Mouse (Mus musculus) forebrain, embryonic 15.5 days (tissue): ENCODE results near the gene Capns1. TPM values are rescaled to one million over a fixed set of nuclear protein-coding genes. Genes with fewer than 3 reads are reported as not detected.

Source experiments
- ATAC-seq: fragments of 200-750 bp; cut with Nextera tagmentation; replicated peaks from 2 replicates; pipeline ENCODE4 v1.8.0; 2017; ENCODE audit warnings: mild to moderate bottlenecking, moderate TSS enrichment, moderate library complexity
- H3K27ac ChIP-seq: fragments of 300-500 bp; sonication (generic); replicated peaks from 2 replicates; pipeline ENCODE4 v1.5.1; 2015; ENCODE audit warnings: mild to moderate bottlenecking, inconsistent platforms
- H3K27me3 ChIP-seq: fragments of 300-500 bp; sonication (generic); 2 replicates; pipeline ENCODE4 v1.6.1; 2015; ENCODE audit warnings: inconsistent platforms
- H3K36me3 ChIP-seq: fragments of 300-500 bp; sonication (generic); 2 replicates; pipeline ENCODE4 v1.6.1; 2015; ENCODE audit warnings: mild to moderate bottlenecking, inconsistent platforms
- H3K4me1 ChIP-seq: fragments of 300-500 bp; sonication (generic); 2 replicates; pipeline ENCODE4 v1.6.1; 2015; ENCODE audit warnings: inconsistent platforms
- H3K4me2 ChIP-seq: fragments of 300-500 bp; sonication (generic); replicated peaks from 2 replicates; pipeline ENCODE4 v1.6.1; 2015; ENCODE audit warnings: mild to moderate bottlenecking, inconsistent platforms
- H3K4me3 ChIP-seq: fragments of 300-500 bp; sonication (generic); 2 replicates; pipeline ENCODE4 v1.5.1; 2015; ENCODE audit warnings: mild to moderate bottlenecking, inconsistent platforms
- H3K9ac ChIP-seq: fragments of 300-500 bp; sonication (generic); replicated peaks from 2 replicates; pipeline ENCODE4 v1.6.1; 2015; ENCODE audit warnings: mild to moderate bottlenecking, inconsistent platforms
- H3K9me3 ChIP-seq: fragments of 300-500 bp; sonication (generic); 2 replicates; pipeline ENCODE4 v1.6.1; 2016; ENCODE audit warnings: inconsistent platforms
- WGBS: fragments of 180-500 bp; shearing (Covaris S2); methylation state at CpG from one replicate; pipeline ENCODE4 v1.1.7; 2015; ENCODE audit warnings: mixed read lengths; 5-methylcytosine and 5-hydroxymethylcytosine counted together
- polyA plus RNA-seq: library from polyadenylated mRNA; unstranded; fragments of >200 nt; fragmentation: Nextera tagmentation; extraction: Ambion mirVana; gene quantifications from 2 replicates; pipeline ENCODE4 v1.2.1, GENCODE M21; 2015

Gene Capns1
- polyA plus RNA-seq, 1 experiment from 2014 or later, result 67.8 TPM

- Histone ChIP-seq H3K9me3 (no peaks in the 10 kb centered on the region), H3K9ac (no peak overlapping the region), H3K36me3 (no peaks in the 10 kb centered on the region), H3K27ac (no peak overlapping the region), H3K4me2 (no peak overlapping the region), H3K4me1 (peaks cover 9% of the 10 kb centered on the region), H3K4me3 (no peak overlapping the region), H3K27me3 (no peaks in the 10 kb centered on the region)
- no peak for ATAC-seq
- 83% methylated on average over 5 of the region's 5 CpGs for WGBS
Measured at GRCm38 (mm10) chr7:30200200-30200599, 1.6 kb upstream of the Capns1 start.

- WGBS, result 83% methylated on average over 18 of the region's 18 CpGs
- no peak overlapping the region for H3K4me2 ChIP-seq
- no peak overlapping the region for H3K9ac ChIP-seq
- H3K4me1 ChIP-seq, result peaks cover 12% of the 10 kb centered on the region
- no peak overlapping the region for H3K4me3 ChIP-seq
- no peak for ATAC-seq
- no peaks in the 10 kb centered on the region for H3K27me3 ChIP-seq
- no peak overlapping the region for H3K27ac ChIP-seq
- no peaks in the 10 kb centered on the region for H3K36me3 ChIP-seq
- H3K9me3 ChIP-seq, result no peaks in the 10 kb centered on the region
Measured at GRCm38 (mm10) chr7:30199498-30200139, 1.0 kb upstream of the Capns1 start.

GRCm38 (mm10) chr7:30197592-30198129 is 950 bp downstream of the Capns1 start:
- WGBS, result 75% methylated on average over 5 of the region's 5 CpGs
- H3K36me3 ChIP-seq, result no peaks in the 10 kb centered on the region
- no peak overlapping the region for H3K9ac ChIP-seq
- no peak for ATAC-seq
- no peak overlapping the region for H3K4me2 ChIP-seq
- peaks cover 22% of the 10 kb centered on the region for H3K4me1 ChIP-seq
- no peaks in the 10 kb centered on the region for H3K9me3 ChIP-seq
- no peaks in the 10 kb centered on the region for H3K27me3 ChIP-seq
- H3K27ac ChIP-seq, result no peak overlapping the region
- no peak overlapping the region for H3K4me3 ChIP-seq

- peaks cover 26% of the 10 kb centered on the region for H3K4me1 ChIP-seq
- H3K36me3 ChIP-seq, result peaks cover 11% of the 10 kb centered on the region
- 94% methylated on average over 6 of the region's 6 CpGs for WGBS
- H3K27me3 ChIP-seq, result no peaks in the 10 kb centered on the region
- no peak overlapping the region for H3K9ac ChIP-seq
- no peak overlapping the region for H3K4me3 ChIP-seq
- ATAC-seq, result no peak
- H3K4me2 ChIP-seq, result no peak overlapping the region
- no peak overlapping the region for H3K27ac ChIP-seq
- no peaks in the 10 kb centered on the region for H3K9me3 ChIP-seq
Measured at GRCm38 (mm10) chr7:30196171-30196570, 2.4 kb downstream of the Capns1 start.

GRCm38 (mm10) chr7:30195461-30195860 is 3.1 kb downstream of the Capns1 start:
- peak overlapping the region; percentile 70 for H3K9ac ChIP-seq

GRCm38 (mm10) chr7:30194884-30195283 is 3.7 kb downstream of the Capns1 start:
- peak overlapping the region; percentile 77 for H3K27ac ChIP-seq
- peak overlapping the region; percentile 70 for H3K9ac ChIP-seq
- ATAC-seq, result peak; percentile 90
- H3K4me3 ChIP-seq, result peak overlapping the region; percentile 82
- no peaks in the 10 kb centered on the region for H3K27me3 ChIP-seq
- peaks cover 26% of the 10 kb centered on the region for H3K4me1 ChIP-seq
- peaks cover 19% of the 10 kb centered on the region for H3K36me3 ChIP-seq
- no peaks in the 10 kb centered on the region for H3K9me3 ChIP-seq
- H3K4me2 ChIP-seq, result peak overlapping the region; percentile 77
- WGBS, result 1% methylated on average over 28 of the region's 28 CpGs

More at GRCm38 (mm10) chr7:30195461-30195860, 3.1 kb downstream of the Capns1 start:
- no peaks in the 10 kb centered on the region for H3K9me3 ChIP-seq
- H3K4me2 ChIP-seq, result peak overlapping the region; percentile 77; the same call in 1 of the 2 replicates
- H3K27me3 ChIP-seq, result no peaks in the 10 kb centered on the region
- WGBS, result 75% methylated on average over 6 of the region's 6 CpGs
- peak overlapping the region; percentile 82 for H3K4me3 ChIP-seq
- ATAC-seq, result no peak
- H3K27ac ChIP-seq, result no peak overlapping the region
- H3K36me3 ChIP-seq, result peaks cover 14% of the 10 kb centered on the region
- peaks cover 26% of the 10 kb centered on the region for H3K4me1 ChIP-seq

GRCm38 (mm10) chr7:30194101-30194831 is 4.3 kb downstream of the Capns1 start:
- H3K27me3 ChIP-seq, result no peaks in the 10 kb centered on the region
- H3K9ac ChIP-seq, result peak overlapping the region; percentile 70
- H3K4me1 ChIP-seq, result peaks cover 26% of the 10 kb centered on the region
- ATAC-seq, result peak; percentile 20
- peak overlapping the region; percentile 77 for H3K4me2 ChIP-seq
- peak overlapping the region; percentile 77 for H3K27ac ChIP-seq
- under 1% methylated on average over 26 of the region's 26 CpGs for WGBS
- H3K4me3 ChIP-seq, result peak overlapping the region; percentile 82
- no peaks in the 10 kb centered on the region for H3K9me3 ChIP-seq
- H3K36me3 ChIP-seq, result peaks cover 21% of the 10 kb centered on the region

GRCm38 (mm10) chr7:30193581-30194100 is 5.0 kb downstream of the Capns1 start:
- Histone ChIP-seq H3K9ac (peak overlapping the region; percentile 70), H3K4me2 (peak overlapping the region; percentile 77)
- WGBS, result 1% methylated on average over 26 of the region's 26 CpGs

GRCm38 (mm10) chr7:30193013-30193412 is 5.6 kb downstream of the Capns1 start:
- H3K9ac ChIP-seq, result peak overlapping the region; percentile 70
- H3K36me3 ChIP-seq, result peaks cover 34% of the 10 kb centered on the region
- H3K27ac ChIP-seq, result peak overlapping the region; percentile 77; the same call in 1 of the 2 replicates
- 15% methylated on average over 9 of the region's 9 CpGs for WGBS
- H3K4me1 ChIP-seq, result peaks cover 20% of the 10 kb centered on the region
- H3K9me3 ChIP-seq, result no peaks in the 10 kb centered on the region
- peak overlapping the region; percentile 77 for H3K4me2 ChIP-seq
- peak overlapping the region; percentile 82 for H3K4me3 ChIP-seq
- no peaks in the 10 kb centered on the region for H3K27me3 ChIP-seq
- ATAC-seq, result no peak

More at GRCm38 (mm10) chr7:30193581-30194100, 5.0 kb downstream of the Capns1 start:
- H3K27me3 ChIP-seq, result no peaks in the 10 kb centered on the region
- peak; percentile 69 for ATAC-seq
- peaks cover 27% of the 10 kb centered on the region for H3K36me3 ChIP-seq
- H3K9me3 ChIP-seq, result no peaks in the 10 kb centered on the region
- peaks cover 24% of the 10 kb centered on the region for H3K4me1 ChIP-seq
- peak overlapping the region; percentile 82 for H3K4me3 ChIP-seq
- peak overlapping the region; percentile 77 for H3K27ac ChIP-seq

- H3K4me3 ChIP-seq, result no peak overlapping the region
- H3K9ac ChIP-seq, result no peak overlapping the region
- H3K27ac ChIP-seq, result no peak overlapping the region
- no peaks in the 10 kb centered on the region for H3K9me3 ChIP-seq
- peaks cover 43% of the 10 kb centered on the region for H3K36me3 ChIP-seq
- no peak for ATAC-seq
- peaks cover 20% of the 10 kb centered on the region for H3K4me1 ChIP-seq
- no peak overlapping the region for H3K4me2 ChIP-seq
- H3K27me3 ChIP-seq, result no peaks in the 10 kb centered on the region
- 94% methylated on average over 12 of the region's 12 CpGs for whole genome bisulfite sequencing
Measured at GRCm38 (mm10) chr7:30192088-30192487, 6.5 kb downstream of the Capns1 start.

- no peak overlapping the region for H3K27ac ChIP-seq
- H3K4me3 ChIP-seq, result no peak overlapping the region
- ATAC-seq, result no peak
- peaks cover 17% of the 10 kb centered on the region for H3K4me1 ChIP-seq
- H3K4me2 ChIP-seq, result no peak overlapping the region
- H3K9me3 ChIP-seq, result no peaks in the 10 kb centered on the region
- 85% methylated on average over 4 of the region's 4 CpGs for WGBS
- H3K9ac ChIP-seq, result no peak overlapping the region
- peaks cover 53% of the 10 kb centered on the region for H3K36me3 ChIP-seq
- no peaks in the 10 kb centered on the region for H3K27me3 ChIP-seq
Measured at GRCm38 (mm10) chr7:30189116-30189491, 9.5 kb downstream of the Capns1 start.
